Mouse (Mus musculus): ENCODE data around the gene Tcf3. TPM values are rescaled to one million over a fixed set of nuclear protein-coding genes. Genes with fewer than 3 reads are reported as not detected.

Tcf3 gene
- total and polyA plus RNA-seq, 3 experiments, result 16.5 to 25.0 (median 18.0) TPM

- Histone ChIP-seq H3K27ac (peak overlapping the region; percentile 61), H3K9ac (ENCODE audit: low read depth, low read length) (peak overlapping the region; percentile 82), H3K36me3 (ENCODE audit: control insufficient read depth, insufficient read depth, low read length) (no peaks in the 10 kb centered on the region), H3K79me2 (replicated peaks; ENCODE audit: control insufficient read depth, insufficient read depth, low read length) (peaks cover 4% of the 10 kb centered on the region; the same call in 1 of the 2 replicates), H3K27me3 (ENCODE audit: control insufficient read depth, insufficient read depth, low read length) (no peaks in the 10 kb centered on the region), H3K4me3 (peak overlapping the region; percentile 32), H3K4me1 (ENCODE audit: control insufficient read depth, insufficient read depth, low read length) (peaks cover 1% of the 10 kb centered on the region; the same call in 1 of the 2 replicates)
- 26% methylated on average over 16 of the region's 16 CpGs for WGBS
- intact Hi-C loops (cut with DNase I), result loop anchor here (2.0 to 5.0 kb wide), 3 partner anchors 25 to 271 kb away; partner anchors contain the start of genes Izumo4, Mbd3, Mob3a and Uqcr11
- TF ChIP-seq EP300 (IDR thresholded peaks at IDR 0.05; ENCODE audit: insufficient read depth, low read depth, low read length) (no peak), POLR2A (IDR thresholded peaks at IDR 0.05; ENCODE audit: insufficient read depth, low read depth, low read length) (no peak), CTCF (IDR thresholded peaks at IDR 0.05) (no peak)
- DNase-seq, result peak in 1 of 2 experiments; percentile 48
Observed at GRCm38 (mm10) chr10:80431570-80432386, 1.7 kb downstream of the Tcf3 start.

GRCm38 (mm10) chr10:80430375-80430980 is 3.0 kb downstream of the Tcf3 start:
- peak in 1 of 2 experiments; percentile 2 for DNase-seq
- H3K36me3 ChIP-seq (ENCODE audit: control insufficient read depth, insufficient read depth, low read length), result no peaks in the 10 kb centered on the region
- WGBS, result 58% methylated on average over 8 of the region's 8 CpGs
- no peaks in the 10 kb centered on the region for H3K27me3 ChIP-seq (ENCODE audit: control insufficient read depth, insufficient read depth, low read length)
- peaks cover 4% of the 10 kb centered on the region; the same call in 1 of the 2 replicates for H3K79me2 ChIP-seq (replicated peaks; ENCODE audit: control insufficient read depth, insufficient read depth, low read length)
- no peak overlapping the region for H3K9ac ChIP-seq (ENCODE audit: low read depth, low read length)
- intact Hi-C loops (cut with DNase I), result loop anchor here (2.0 to 5.0 kb wide), 3 partner anchors 24 to 272 kb away; partner anchors contain the start of genes Izumo4, Mbd3, Mob3a and Uqcr11
- H3K4me1 ChIP-seq (ENCODE audit: control insufficient read depth, insufficient read depth, low read length), result peaks cover 1% of the 10 kb centered on the region; the same call in 1 of the 2 replicates
- H3K4me3 ChIP-seq, result no peak overlapping the region
- TF ChIP-seq POLR2A (IDR thresholded peaks at IDR 0.05; ENCODE audit: insufficient read depth, low read depth, low read length), result no peak
- peak overlapping the region; percentile 50 for H3K27ac ChIP-seq

- Histone ChIP-seq H3K36me3 (ENCODE audit: control insufficient read depth, insufficient read depth, low read length) (no peaks in the 10 kb centered on the region), H3K27me3 (ENCODE audit: control insufficient read depth, insufficient read depth, low read length) (no peaks in the 10 kb centered on the region), H3K79me2 (replicated peaks; ENCODE audit: control insufficient read depth, insufficient read depth, low read length) (peaks cover 4% of the 10 kb centered on the region; the same call in 1 of the 2 replicates), H3K27ac (no peak overlapping the region), H3K4me3 (no peak overlapping the region), H3K9ac (ENCODE audit: low read depth, low read length) (no peak overlapping the region), H3K4me1 (ENCODE audit: control insufficient read depth, insufficient read depth, low read length) (peaks cover 1% of the 10 kb centered on the region; the same call in 1 of the 2 replicates)
- DNase-seq, result peak in 1 of 2 experiments; percentile 18
- TF ChIP-seq CTCF (IDR thresholded peaks at IDR 0.05), result no peak
- TF ChIP-seq POLR2A (IDR thresholded peaks at IDR 0.05; ENCODE audit: insufficient read depth, low read depth, low read length), result no peak
- TF ChIP-seq EP300 (IDR thresholded peaks at IDR 0.05; ENCODE audit: insufficient read depth, low read depth, low read length), result no peak
- intact Hi-C loops (cut with DNase I), result loop anchor here (2.0 to 5.0 kb wide), 3 partner anchors 23 to 273 kb away; partner anchors contain the start of genes Izumo4, Mbd3, Mob3a and Uqcr11
- WGBS, result 82% methylated on average over 8 of the region's 8 CpGs
Observed at GRCm38 (mm10) chr10:80429800-80430199, 3.6 kb downstream of the Tcf3 start.

DNA sequence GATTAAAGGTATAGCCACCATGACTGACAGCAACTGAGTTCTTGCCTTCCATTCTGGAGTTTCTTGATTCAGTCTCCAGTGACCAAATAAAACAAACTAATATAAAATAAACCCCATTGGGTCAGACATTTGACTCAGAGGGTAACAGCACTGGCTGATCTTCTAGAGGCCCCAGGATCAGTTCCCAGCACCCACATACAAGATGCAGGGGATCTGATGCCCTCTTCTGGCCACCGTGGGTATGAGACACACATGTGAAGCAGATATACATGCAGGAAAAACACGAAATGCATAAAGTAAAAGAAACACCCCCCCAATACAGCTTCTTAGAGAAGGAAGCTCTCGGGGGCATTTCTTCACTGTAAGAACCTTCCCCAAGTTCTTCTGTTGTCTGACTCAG is 8.4 kb downstream of the Tcf3 start:
- no peak for TF ChIP-seq POLR2A (IDR thresholded peaks at IDR 0.05; ENCODE audit: insufficient read depth, low read depth, low read length)
- 0 out of 2 replicates have a peak, but pooled peaks have one; percentile 21 for TF ChIP-seq CTCF (IDR thresholded peaks at IDR 0.05)
- TF ChIP-seq EP300 (IDR thresholded peaks at IDR 0.05; ENCODE audit: insufficient read depth, low read depth, low read length), result no peak
- WGBS, result 91% methylated on average over 3 of the region's 3 CpGs
- H3K4me3 ChIP-seq, result no peak overlapping the region
- intact Hi-C loops (cut with DNase I), result no loop called here
- DNase-seq, result no peak
- no peaks in the 10 kb centered on the region for H3K27me3 ChIP-seq (ENCODE audit: control insufficient read depth, insufficient read depth, low read length)
- no peak overlapping the region for H3K27ac ChIP-seq
- H3K9ac ChIP-seq (ENCODE audit: low read depth, low read length), result no peak overlapping the region
- no peaks in the 10 kb centered on the region for H3K79me2 ChIP-seq (replicated peaks; ENCODE audit: control insufficient read depth, insufficient read depth, low read length)
- H3K36me3 ChIP-seq (ENCODE audit: control insufficient read depth, insufficient read depth, low read length), result no peaks in the 10 kb centered on the region
- H3K4me1 ChIP-seq (ENCODE audit: control insufficient read depth, insufficient read depth, low read length), result no peaks in the 10 kb centered on the region

- no peak for TF ChIP-seq POLR2A (IDR thresholded peaks at IDR 0.05; ENCODE audit: insufficient read depth, low read depth, low read length)
- no peak for TF ChIP-seq CTCF (IDR thresholded peaks at IDR 0.05)
- TF ChIP-seq EP300 (IDR thresholded peaks at IDR 0.05; ENCODE audit: insufficient read depth, low read depth, low read length), result no peak
- no peaks in the 10 kb centered on the region for H3K4me1 ChIP-seq (ENCODE audit: control insufficient read depth, insufficient read depth, low read length)
- H3K9ac ChIP-seq (ENCODE audit: low read depth, low read length), result no peak overlapping the region
- H3K36me3 ChIP-seq (ENCODE audit: control insufficient read depth, insufficient read depth, low read length), result no peaks in the 10 kb centered on the region
- WGBS, result 66% methylated on average over 4 of the region's 4 CpGs
- H3K79me2 ChIP-seq (replicated peaks; ENCODE audit: control insufficient read depth, insufficient read depth, low read length), result no peaks in the 10 kb centered on the region
- H3K4me3 ChIP-seq, result no peak overlapping the region
- intact Hi-C loops (cut with DNase I), result no loop called here
- peak in 1 of 2 experiments; percentile 23 for DNase-seq
- no peaks in the 10 kb centered on the region for H3K27me3 ChIP-seq (ENCODE audit: control insufficient read depth, insufficient read depth, low read length)
- H3K27ac ChIP-seq, result no peak overlapping the region
Observed at GRCm38 (mm10) chr10:80423562-80423961, 9.9 kb downstream of the Tcf3 start.
